Mouse (Mus musculus) cerebellum, adult 2 months (tissue): ENCODE measurements around the gene Apoa2. TPM values are rescaled to one million over a fixed set of nuclear protein-coding genes. Genes with fewer than 3 reads are reported as not detected.

Experiments
- DNase-seq, 2 experiments: peaks; one replicate each; pipeline ENCODE4 v3.0.0; 2021
- H3K27ac ChIP-seq: fragments of 200-500 bp; 2 replicates; pipeline ENCODE4 v1.5.1; 2012; ENCODE audit warnings: low read length, control low read depth, inconsistent platforms; ENCODE audit not compliant: insufficient read depth
- H3K27me3 ChIP-seq: fragments of 200-500 bp; 2 replicates; pipeline ENCODE4 v1.6.1; 2012; ENCODE audit warnings: inconsistent platforms, mild to moderate bottlenecking, low read length, moderate library complexity; ENCODE audit not compliant: control insufficient read depth, insufficient read depth
- H3K4me1 ChIP-seq: fragments of 200-500 bp; 2 replicates; pipeline ENCODE4 v1.6.1; 2011; ENCODE audit warnings: low read length; ENCODE audit not compliant: control insufficient read depth, insufficient read depth
- H3K4me3 ChIP-seq: fragments of 200-500 bp; replicated peaks from 2 replicates; pipeline ENCODE3; 2011; ENCODE audit warnings: mild to moderate bottlenecking, low read depth, low read length, control low read depth; ENCODE audit not compliant: insufficient read depth
- CTCF ChIP-seq: fragments of 200-500 bp; IDR thresholded peaks from 2 replicates; pipeline ENCODE4 v1.5.1; 2011; ENCODE audit warnings: low read depth, mild to moderate bottlenecking, control low read depth, low read length, moderate library complexity, borderline replicate concordance; ENCODE audit not compliant: insufficient read depth
- POLR2A ChIP-seq: fragments of 200-500 bp; IDR thresholded peaks from 2 replicates; pipeline ENCODE4 v1.6.1; 2011; ENCODE audit warnings: low read length, control low read depth, borderline replicate concordance; ENCODE audit not compliant: insufficient read depth
- WGBS: fragments of 180-500 bp; shearing (Covaris S2); methylation state at CpG from one replicate; pipeline ENCODE4 v1.1.7; 2018; 5-methylcytosine and 5-hydroxymethylcytosine counted together
- polyA plus RNA-seq: library from polyadenylated mRNA; depleted of rRNA; stranded (reverse); fragments of >200 nt; gene quantifications from 2 replicates; pipeline ENCODE4 v1.2.3, GENCODE M21; 2012

The Apoa2 gene
- polyA plus RNA-seq, 1 experiment, result 6.3 TPM

GRCm38 (mm10) chr1:171189046-171189445 is 35.8 kb upstream of the Apoa2 start:
- whole genome bisulfite sequencing, result 19% methylated on average over 8 of the region's 8 CpGs
- no peak overlapping the region for H3K27ac ChIP-seq
- H3K27me3 ChIP-seq, result no peaks in the 10 kb centered on the region; the same call in 1 of the 2 replicates
- H3K4me3 ChIP-seq, result no peak overlapping the region
- DNase-seq, result no peak
- TF ChIP-seq POLR2A (no peak), CTCF (no peak)
- no peaks in the 10 kb centered on the region; the same call in 1 of the 2 replicates for H3K4me1 ChIP-seq

GRCm38 (mm10) chr1:171189476-171190114 is 35.3 kb upstream of the Apoa2 start:
- DNase-seq, result no peak
- Histone ChIP-seq H3K4me3 (no peak overlapping the region), H3K4me1 (no peaks in the 10 kb centered on the region; the same call in 1 of the 2 replicates), H3K27me3 (no peaks in the 10 kb centered on the region; the same call in 1 of the 2 replicates), H3K27ac (no peak overlapping the region)
- WGBS, result 38% methylated on average over 14 of the region's 14 CpGs
- TF ChIP-seq CTCF, result no peak
- TF ChIP-seq POLR2A, result no peak

DNA sequence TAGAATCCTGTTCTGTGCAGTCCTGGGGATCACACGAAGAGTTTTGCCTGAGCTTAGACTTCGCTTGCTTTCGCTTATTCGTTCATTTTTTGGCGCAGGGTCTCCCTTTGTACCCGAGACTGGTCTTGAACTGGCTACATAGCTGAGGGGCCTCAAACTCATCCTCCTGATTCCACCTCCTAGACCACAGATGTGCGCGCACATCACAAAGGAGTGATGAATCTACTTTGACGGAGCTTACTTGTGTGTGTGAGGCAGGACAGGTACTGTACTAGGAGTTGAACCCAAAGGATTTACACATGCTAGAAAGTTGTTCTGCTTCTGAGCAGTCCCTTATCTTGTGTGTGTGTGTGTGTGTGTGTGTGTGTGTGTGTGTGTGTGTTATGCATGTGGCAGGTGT is 34.0 kb upstream of the Apoa2 start:
- no peak for DNase-seq
- Histone ChIP-seq H3K4me1 (no peaks in the 10 kb centered on the region; the same call in 1 of the 2 replicates), H3K27ac (no peak overlapping the region), H3K4me3 (no peak overlapping the region), H3K27me3 (no peaks in the 10 kb centered on the region; the same call in 1 of the 2 replicates)
- WGBS, result 94% methylated on average over 9 of the region's 9 CpGs
- TF ChIP-seq POLR2A (no peak), CTCF (no peak)

- H3K4me3 ChIP-seq, result no peak overlapping the region
- TF ChIP-seq CTCF, result no peak
- no peak for TF ChIP-seq POLR2A
Observed at GRCm38 (mm10) chr1:171192283-171192682, 32.6 kb upstream of the Apoa2 start.

DNA sequence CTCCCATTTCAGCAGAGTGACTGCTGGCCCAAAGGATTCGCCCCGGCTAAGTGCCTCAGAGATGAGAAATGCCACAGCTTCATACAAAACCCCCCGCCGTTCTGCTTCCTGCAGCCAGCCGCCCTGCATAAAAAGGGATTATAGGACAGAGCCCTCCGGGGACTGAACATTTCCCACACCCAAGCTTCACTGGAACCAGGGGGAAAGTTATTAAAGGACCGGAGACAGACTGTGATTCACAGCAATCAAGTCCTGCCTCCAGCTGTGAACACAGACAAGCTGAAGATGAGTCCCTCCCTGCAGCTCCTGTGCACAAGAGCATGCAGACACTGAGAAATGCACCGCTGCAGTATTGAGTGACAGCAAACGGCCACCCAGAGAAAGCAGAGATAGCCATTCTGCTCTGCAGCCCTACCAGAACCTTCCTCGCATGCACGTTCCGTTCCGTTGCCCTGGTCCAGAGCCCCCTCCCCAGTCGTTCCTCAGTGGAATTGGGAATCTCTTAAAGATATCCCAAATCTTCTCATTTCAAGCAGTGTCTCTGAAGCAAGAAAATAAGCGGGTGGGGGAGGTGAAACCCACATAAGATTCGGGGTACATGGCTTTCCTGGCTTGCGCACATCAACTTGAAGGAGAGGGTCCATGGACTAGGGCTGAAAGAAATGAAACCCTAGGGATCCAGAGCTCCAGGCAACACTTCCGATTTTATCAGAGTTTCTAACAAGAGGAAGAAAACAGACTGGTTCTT is 31.6 kb upstream of the Apoa2 start:
- TF ChIP-seq CTCF (no peak), POLR2A (no peak)
- no peak for DNase-seq
- Histone ChIP-seq H3K4me3 (no peak overlapping the region), H3K27ac (no peak overlapping the region), H3K4me1 (no peaks in the 10 kb centered on the region; the same call in 1 of the 2 replicates), H3K27me3 (no peaks in the 10 kb centered on the region; the same call in 1 of the 2 replicates)
- WGBS, result 5% methylated on average over 18 of the region's 18 CpGs

More at GRCm38 (mm10) chr1:171192283-171192682, 32.6 kb upstream of the Apoa2 start:
- WGBS, result 63% methylated on average over 10 of the region's 10 CpGs
- Histone ChIP-seq H3K27ac (no peak overlapping the region), H3K4me1 (no peaks in the 10 kb centered on the region; the same call in 1 of the 2 replicates), H3K27me3 (no peaks in the 10 kb centered on the region; the same call in 1 of the 2 replicates)
- no peak for DNase-seq

- DNase-seq, result no peak
- 44% methylated on average over 11 of the region's 11 CpGs for WGBS
- no peak overlapping the region for H3K27ac ChIP-seq
- no peaks in the 10 kb centered on the region; the same call in 1 of the 2 replicates for H3K4me1 ChIP-seq
- TF ChIP-seq CTCF (no peak), POLR2A (no peak)
- H3K27me3 ChIP-seq, result no peaks in the 10 kb centered on the region; the same call in 1 of the 2 replicates
- no peak overlapping the region for H3K4me3 ChIP-seq
Observed at GRCm38 (mm10) chr1:171193911-171194830, 30.7 kb upstream of the Apoa2 start.
